Mouse (Mus musculus): Measurements from ENCODE around the gene Calhm6.

DNA sequence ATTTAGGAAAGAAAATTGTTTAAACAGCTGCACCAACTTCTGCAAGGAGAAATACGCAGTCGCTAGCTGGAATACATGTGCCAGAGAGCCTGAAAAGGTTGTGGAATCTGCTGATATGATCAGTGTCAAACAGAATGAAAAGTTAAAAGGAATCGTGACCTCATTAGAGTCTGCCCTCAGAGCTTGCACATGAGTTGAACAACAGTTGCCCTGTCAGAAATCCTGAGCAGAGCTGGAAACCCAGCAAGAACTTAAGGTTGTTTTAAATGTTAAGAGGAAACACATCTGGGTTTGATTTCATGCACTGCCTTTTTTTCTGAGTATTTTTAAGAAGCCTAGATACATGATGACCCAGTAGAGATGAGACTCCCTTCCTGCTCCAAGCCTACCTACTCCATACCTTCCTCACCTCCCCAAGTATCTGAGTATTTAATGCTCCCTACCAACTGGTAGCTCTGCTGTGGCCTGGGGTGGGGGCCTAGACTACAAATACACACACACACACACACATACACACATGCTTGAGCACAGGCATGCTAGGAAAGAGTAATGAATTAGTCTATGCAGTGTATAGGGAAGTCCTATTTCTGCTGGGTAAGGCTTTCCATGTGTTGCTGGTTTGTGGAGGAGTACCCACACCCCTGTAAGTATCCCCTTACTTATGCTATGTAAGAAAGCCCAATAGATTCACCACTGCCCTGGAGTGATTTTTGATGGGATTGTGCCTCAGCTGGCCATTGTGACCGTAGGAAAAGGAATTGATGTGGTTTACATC is 15.6 kb downstream of the Calhm6 start:
- TF ChIP-seq MXI1 (IDR thresholded peaks at IDR 0.05; ENCODE audit: low read depth, low read length): no peak
- no peak for TF ChIP-seq TCF12 (IDR thresholded peaks at IDR 0.05; ENCODE audit: low read depth, low read length)
- no peak for TF ChIP-seq POLR2A (IDR thresholded peaks at IDR 0.05; ENCODE audit: low read depth, low read length)
- no peak for TF ChIP-seq KAT2A (IDR thresholded peaks at IDR 0.05; ENCODE audit: insufficient replicate concordance, low read length)
- TF ChIP-seq MYC (IDR thresholded peaks at IDR 0.05; ENCODE audit: low read depth, low read length): no peak
- TF ChIP-seq ETS1 (conservative IDR thresholded peaks at IDR 0.05; ENCODE audit: low read depth, low read length): no peak
- TF ChIP-seq USF1 (IDR thresholded peaks at IDR 0.05; ENCODE audit: low read depth, low read length): no peak
- TF ChIP-seq ZNF384 (IDR thresholded peaks at IDR 0.05; ENCODE audit: low read depth, low read length): no peak
- TF ChIP-seq CTCF (conservative IDR thresholded peaks at IDR 0.05 in 1 of 2, IDR thresholded peaks at IDR 0.05 in 1 of 2; ENCODE audit: low read depth in 2 of 2, low read length in 2 of 2): no peak
- no peak for TF ChIP-seq JUN (IDR thresholded peaks at IDR 0.05; ENCODE audit: insufficient read depth, low read depth, low read length)
- no peak for TF ChIP-seq EP300 (IDR thresholded peaks at IDR 0.05; ENCODE audit: low read length)
- no peak for TF ChIP-seq E2F4 (IDR thresholded peaks at IDR 0.05; ENCODE audit: insufficient replicate concordance, low read depth, low read length)
- no peak for TF ChIP-seq NRF1 (IDR thresholded peaks at IDR 0.05; ENCODE audit: low read depth, low read length)
- TF ChIP-seq MAX (IDR thresholded peaks at IDR 0.05; ENCODE audit: low read length): no peak
